Mouse (Mus musculus): Measurements from ENCODE around the gene Heg1. TPM values are rescaled to one million over a fixed set of nuclear protein-coding genes. Genes with fewer than 3 reads are reported as not detected.

Heg1 gene
- polyA plus RNA-seq, 1 experiment from 2014 or later = 19.9 TPM

DNA sequence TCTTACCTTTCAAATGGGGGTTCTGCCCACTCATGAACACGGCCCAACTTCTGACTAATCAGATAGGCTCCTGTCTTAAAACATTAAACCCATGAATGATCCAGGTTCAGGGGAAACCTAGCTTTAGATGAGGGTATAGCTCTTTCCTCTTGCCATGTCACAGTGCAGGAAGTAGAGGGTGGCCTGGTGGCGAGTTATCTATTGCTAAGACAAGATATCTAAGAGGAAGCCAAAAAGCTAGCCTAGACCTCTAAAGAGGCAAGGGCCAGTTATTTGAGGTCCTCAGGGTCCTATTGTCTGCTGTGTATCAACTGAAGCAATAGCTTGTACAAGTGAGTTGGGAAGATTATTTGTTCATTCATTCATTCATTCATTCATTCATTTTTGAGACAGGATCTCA is 15.7 kb upstream of the Heg1 start:
- H3K9me3 ChIP-seq (replicated peaks) = no peaks in the 10 kb centered on the region
- H3K4me2 ChIP-seq = no peak overlapping the region
- H3K4me3 ChIP-seq (replicated peaks) = no peak overlapping the region
- H3K27ac ChIP-seq = no peak overlapping the region
- no peak overlapping the region for H3K9ac ChIP-seq
- no peak for ATAC-seq (replicated peaks; ENCODE audit: low FRiP score)
- 86% methylated on average over 2 of the region's 2 CpGs for WGBS
- no peaks in the 10 kb centered on the region for H3K4me1 ChIP-seq
- H3K27me3 ChIP-seq = no peaks in the 10 kb centered on the region
- H3K36me3 ChIP-seq = no peaks in the 10 kb centered on the region

DNA sequence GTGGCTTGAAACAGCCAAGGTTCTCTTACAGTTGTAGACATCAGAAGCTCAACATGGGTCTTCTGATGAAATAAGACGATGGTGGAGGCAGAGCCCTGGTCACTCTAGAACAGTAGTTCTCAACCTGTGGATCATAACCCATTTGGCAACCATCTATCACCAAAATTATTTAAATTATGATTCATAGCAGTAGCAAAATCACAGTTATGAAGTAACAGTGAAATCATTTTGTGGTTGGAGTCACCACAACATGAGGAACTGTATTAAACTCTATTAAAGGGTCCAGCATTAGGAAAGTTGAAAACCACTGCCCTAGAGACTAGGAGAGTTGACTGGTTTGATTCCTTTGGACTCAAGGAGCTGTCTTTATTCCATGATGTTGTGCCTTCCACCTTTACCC is 15.1 kb upstream of the Heg1 start:
- Histone ChIP-seq H3K4me3 (replicated peaks) (no peak overlapping the region), H3K9ac (no peak overlapping the region), H3K9me3 (replicated peaks) (no peaks in the 10 kb centered on the region), H3K27me3 (no peaks in the 10 kb centered on the region), H3K4me2 (no peak overlapping the region), H3K36me3 (no peaks in the 10 kb centered on the region), H3K27ac (no peak overlapping the region), H3K4me1 (no peaks in the 10 kb centered on the region)
- WGBS = 84% methylated on average over 1 of the region's 1 CpGs
- no peak for ATAC-seq (replicated peaks; ENCODE audit: low FRiP score)

DNA sequence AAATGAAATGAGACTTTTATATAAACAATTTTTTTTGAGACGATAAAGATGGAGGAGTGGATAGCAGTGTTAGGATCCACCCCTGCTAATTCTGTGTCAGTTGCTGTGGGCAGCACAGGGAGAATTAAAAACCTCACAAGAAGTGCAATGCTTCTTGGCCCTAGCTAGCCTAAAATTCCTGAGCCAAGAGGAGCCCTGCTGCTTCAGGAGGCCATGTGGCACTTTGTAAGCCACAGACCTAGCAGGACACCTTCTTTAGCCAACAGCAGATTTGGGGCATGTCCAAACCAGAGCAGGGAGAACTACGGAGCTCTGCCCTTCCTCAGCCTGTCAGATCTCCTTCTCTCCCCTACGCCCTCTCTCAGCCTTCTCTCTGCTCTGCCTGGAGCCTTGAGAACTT is 13.8 kb upstream of the Heg1 start:
- WGBS = 72% methylated on average over 3 of the region's 3 CpGs
- H3K4me2 ChIP-seq = no peak overlapping the region
- no peak overlapping the region for H3K9ac ChIP-seq
- no peaks in the 10 kb centered on the region for H3K9me3 ChIP-seq (replicated peaks)
- no peaks in the 10 kb centered on the region for H3K36me3 ChIP-seq
- H3K27me3 ChIP-seq = no peaks in the 10 kb centered on the region
- no peak overlapping the region for H3K27ac ChIP-seq
- H3K4me1 ChIP-seq = peaks cover 3% of the 10 kb centered on the region; the same call in 1 of the 2 replicates
- no peak for ATAC-seq (replicated peaks; ENCODE audit: low FRiP score)
- H3K4me3 ChIP-seq (replicated peaks) = no peak overlapping the region

DNA sequence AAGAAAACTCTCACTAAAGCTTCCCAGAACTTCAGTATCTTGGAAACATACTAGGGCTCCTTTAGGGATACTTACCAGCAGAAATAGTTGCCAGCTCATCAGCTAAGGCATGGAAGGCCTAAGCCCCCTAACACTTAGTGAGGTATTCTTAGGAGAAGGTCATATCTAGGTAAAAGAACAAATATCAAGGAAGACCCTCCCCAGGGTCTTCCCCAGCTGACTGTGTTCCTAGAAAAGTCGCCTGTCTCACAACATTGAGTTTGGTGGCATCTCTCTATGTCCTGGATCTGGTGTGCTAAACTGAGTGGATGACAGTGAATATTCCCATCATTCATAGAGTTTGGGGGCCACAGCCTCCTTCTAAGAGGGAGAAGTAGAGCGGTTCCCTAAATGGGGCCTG is 13.2 kb upstream of the Heg1 start:
- Histone ChIP-seq H3K4me2 (no peak overlapping the region), H3K36me3 (no peaks in the 10 kb centered on the region), H3K4me1 (peaks cover 6% of the 10 kb centered on the region; the same call in 1 of the 2 replicates), H3K9ac (no peak overlapping the region), H3K27me3 (no peaks in the 10 kb centered on the region), H3K27ac (no peak overlapping the region), H3K9me3 (replicated peaks) (no peaks in the 10 kb centered on the region), H3K4me3 (replicated peaks) (no peak overlapping the region)
- 92% methylated on average over 2 of the region's 2 CpGs for WGBS
- no peak for ATAC-seq (replicated peaks; ENCODE audit: low FRiP score)

DNA sequence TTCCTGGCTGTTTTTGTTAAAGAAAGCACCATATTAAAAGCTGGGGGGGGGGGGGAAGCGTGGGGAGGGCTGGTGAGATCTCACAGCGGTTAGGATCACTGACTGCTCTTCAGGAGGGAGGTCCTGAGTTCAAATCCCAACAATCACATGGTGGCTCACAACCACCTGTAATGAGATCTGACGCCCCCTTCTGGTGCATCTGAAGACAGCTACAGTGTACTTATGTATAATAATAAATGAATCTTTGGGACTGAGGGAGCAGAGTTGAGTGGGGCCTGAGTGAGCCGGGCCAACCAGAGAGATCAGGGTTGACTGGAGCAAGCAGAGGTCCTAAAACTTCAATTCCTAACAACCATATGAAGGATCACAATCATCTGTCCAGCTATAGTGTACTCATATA is 12.0 kb upstream of the Heg1 start:
- peaks cover 14% of the 10 kb centered on the region for H3K4me1 ChIP-seq
- no peaks in the 10 kb centered on the region for H3K27me3 ChIP-seq
- no peak overlapping the region for H3K4me2 ChIP-seq
- WGBS = 98% methylated on average over 4 of the region's 4 CpGs
- H3K4me3 ChIP-seq (replicated peaks) = no peak overlapping the region
- no peak overlapping the region for H3K27ac ChIP-seq
- H3K36me3 ChIP-seq = no peaks in the 10 kb centered on the region
- no peak for ATAC-seq (replicated peaks; ENCODE audit: low FRiP score)
- H3K9me3 ChIP-seq (replicated peaks) = no peaks in the 10 kb centered on the region
- H3K9ac ChIP-seq = no peak overlapping the region

DNA sequence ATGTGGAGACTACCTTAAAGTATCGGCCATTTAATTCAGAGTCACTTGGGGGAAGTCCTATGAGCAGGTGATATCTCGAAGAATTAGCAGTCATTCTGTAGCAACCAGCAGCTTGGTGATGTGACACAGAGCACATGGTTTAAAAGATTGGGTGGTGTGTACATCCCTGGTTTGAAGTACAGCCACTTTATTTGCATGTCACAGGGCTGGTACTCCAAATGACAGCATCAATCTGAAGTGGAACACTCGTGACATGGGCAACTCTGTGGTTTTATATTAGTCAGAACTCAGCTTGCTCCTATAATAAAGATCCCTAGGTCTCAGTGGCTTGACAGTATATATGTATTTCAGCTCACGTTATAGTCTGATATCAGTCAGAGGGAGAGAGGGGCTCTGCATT is 11.5 kb upstream of the Heg1 start:
- Histone ChIP-seq H3K9me3 (replicated peaks) (no peaks in the 10 kb centered on the region), H3K27me3 (no peaks in the 10 kb centered on the region), H3K27ac (no peak overlapping the region), H3K36me3 (no peaks in the 10 kb centered on the region), H3K4me1 (peaks cover 14% of the 10 kb centered on the region), H3K4me2 (no peak overlapping the region), H3K9ac (no peak overlapping the region), H3K4me3 (replicated peaks) (no peak overlapping the region)
- ATAC-seq (replicated peaks; ENCODE audit: low FRiP score) = no peak
- 95% methylated on average over 4 of the region's 4 CpGs for WGBS

DNA sequence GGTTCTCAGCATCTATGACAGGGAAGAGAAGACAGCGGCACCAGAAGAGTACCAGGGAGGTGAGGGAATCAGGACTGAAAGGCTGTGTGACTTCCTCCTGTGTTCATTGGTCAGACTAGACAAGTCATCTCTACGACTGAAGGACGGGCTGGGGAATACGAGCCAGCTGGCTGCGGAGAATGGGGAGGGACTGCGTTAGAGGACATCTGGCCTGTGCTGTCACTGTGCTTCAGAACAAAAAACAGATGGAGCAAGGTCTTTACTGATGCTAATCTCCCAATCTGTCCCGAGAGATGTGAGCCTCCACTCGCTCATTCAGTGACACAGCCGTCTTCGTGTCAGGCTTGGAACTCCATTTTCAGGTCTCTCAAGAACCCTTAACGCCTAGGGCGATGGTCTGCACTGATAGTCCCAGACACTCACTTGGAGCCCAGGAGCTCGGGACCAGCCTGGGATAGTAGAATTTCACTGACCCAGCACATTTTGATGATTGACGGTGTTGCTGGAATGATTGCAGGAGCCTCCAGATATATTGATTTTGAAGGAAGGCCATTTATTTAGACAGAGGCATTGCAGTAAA is 10.6 kb upstream of the Heg1 start:
- Histone ChIP-seq H3K9ac (no peak overlapping the region), H3K9me3 (replicated peaks) (no peaks in the 10 kb centered on the region), H3K36me3 (no peaks in the 10 kb centered on the region), H3K27ac (no peak overlapping the region), H3K4me3 (replicated peaks) (no peak overlapping the region), H3K4me2 (no peak overlapping the region), H3K27me3 (no peaks in the 10 kb centered on the region), H3K4me1 (peaks cover 14% of the 10 kb centered on the region)
- WGBS = 52% methylated on average over 14 of the region's 14 CpGs
- ATAC-seq (replicated peaks; ENCODE audit: low FRiP score) = 0 out of 2 replicates have a peak, but pooled peaks have one; percentile 22

DNA sequence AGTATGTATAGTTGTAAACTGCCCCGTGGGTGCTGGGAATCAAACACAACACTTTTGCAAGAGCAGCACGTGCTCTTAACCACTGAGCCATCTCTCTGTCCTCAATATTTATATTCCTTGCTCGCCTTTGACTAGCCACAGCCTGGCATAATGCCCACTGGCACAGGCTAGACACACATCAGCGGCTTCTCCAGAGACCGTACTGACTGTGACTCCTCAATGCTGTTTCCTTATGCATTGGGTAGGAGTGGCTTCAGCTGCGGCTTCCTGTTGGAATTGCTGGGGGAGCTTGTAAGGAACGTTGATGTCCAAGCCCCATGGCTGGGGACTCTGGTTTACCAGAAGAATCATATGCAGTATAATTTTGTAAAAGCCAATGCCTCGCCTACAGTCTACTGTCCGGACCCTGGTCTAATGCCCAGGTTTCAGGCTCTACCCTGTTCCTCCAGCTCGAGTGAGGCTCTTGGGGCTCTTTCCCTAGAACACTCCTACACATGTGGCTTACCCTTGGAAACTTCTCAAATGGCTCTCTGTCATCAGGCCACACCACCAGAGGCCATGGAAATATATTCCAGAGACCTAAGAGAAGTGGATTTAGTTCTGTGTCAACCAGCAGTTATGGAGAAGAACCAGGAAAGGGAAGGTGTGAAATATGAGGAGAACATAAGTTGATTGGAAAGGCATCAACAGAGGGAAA is 8.9 kb upstream of the Heg1 start:
- no peak overlapping the region for H3K27ac ChIP-seq
- no peaks in the 10 kb centered on the region for H3K27me3 ChIP-seq
- H3K9ac ChIP-seq = no peak overlapping the region
- WGBS = 87% methylated on average over 10 of the region's 10 CpGs
- no peak overlapping the region for H3K4me2 ChIP-seq
- H3K4me1 ChIP-seq = peaks cover 16% of the 10 kb centered on the region
- no peaks in the 10 kb centered on the region for H3K9me3 ChIP-seq (replicated peaks)
- no peak for ATAC-seq (replicated peaks; ENCODE audit: low FRiP score)
- H3K4me3 ChIP-seq (replicated peaks) = no peak overlapping the region
- no peaks in the 10 kb centered on the region for H3K36me3 ChIP-seq

DNA sequence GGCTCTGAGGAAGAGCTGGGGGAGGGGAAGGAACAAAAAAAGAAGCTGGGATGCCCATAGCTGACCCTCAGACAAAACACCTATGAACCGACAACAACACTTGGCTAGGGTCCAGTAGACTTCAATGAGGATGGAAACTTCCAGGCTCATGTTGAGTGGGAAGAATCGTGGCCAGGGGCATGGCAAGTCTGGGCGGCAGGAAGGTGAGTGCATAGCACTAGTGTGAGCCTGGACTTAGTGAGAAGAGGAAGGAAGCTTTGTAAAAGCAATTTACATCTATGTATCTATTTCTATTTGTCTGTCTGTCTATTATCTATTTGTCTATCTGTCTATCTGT is 8.4 kb upstream of the Heg1 start:
- no peak overlapping the region for H3K4me2 ChIP-seq
- WGBS = 79% methylated on average over 3 of the region's 3 CpGs
- peaks cover 18% of the 10 kb centered on the region for H3K4me1 ChIP-seq
- H3K9ac ChIP-seq = no peak overlapping the region
- no peak for ATAC-seq (replicated peaks; ENCODE audit: low FRiP score)
- H3K36me3 ChIP-seq = no peaks in the 10 kb centered on the region
- no peak overlapping the region for H3K27ac ChIP-seq
- no peak overlapping the region for H3K4me3 ChIP-seq (replicated peaks)
- H3K27me3 ChIP-seq = no peaks in the 10 kb centered on the region
- H3K9me3 ChIP-seq (replicated peaks) = no peaks in the 10 kb centered on the region

DNA sequence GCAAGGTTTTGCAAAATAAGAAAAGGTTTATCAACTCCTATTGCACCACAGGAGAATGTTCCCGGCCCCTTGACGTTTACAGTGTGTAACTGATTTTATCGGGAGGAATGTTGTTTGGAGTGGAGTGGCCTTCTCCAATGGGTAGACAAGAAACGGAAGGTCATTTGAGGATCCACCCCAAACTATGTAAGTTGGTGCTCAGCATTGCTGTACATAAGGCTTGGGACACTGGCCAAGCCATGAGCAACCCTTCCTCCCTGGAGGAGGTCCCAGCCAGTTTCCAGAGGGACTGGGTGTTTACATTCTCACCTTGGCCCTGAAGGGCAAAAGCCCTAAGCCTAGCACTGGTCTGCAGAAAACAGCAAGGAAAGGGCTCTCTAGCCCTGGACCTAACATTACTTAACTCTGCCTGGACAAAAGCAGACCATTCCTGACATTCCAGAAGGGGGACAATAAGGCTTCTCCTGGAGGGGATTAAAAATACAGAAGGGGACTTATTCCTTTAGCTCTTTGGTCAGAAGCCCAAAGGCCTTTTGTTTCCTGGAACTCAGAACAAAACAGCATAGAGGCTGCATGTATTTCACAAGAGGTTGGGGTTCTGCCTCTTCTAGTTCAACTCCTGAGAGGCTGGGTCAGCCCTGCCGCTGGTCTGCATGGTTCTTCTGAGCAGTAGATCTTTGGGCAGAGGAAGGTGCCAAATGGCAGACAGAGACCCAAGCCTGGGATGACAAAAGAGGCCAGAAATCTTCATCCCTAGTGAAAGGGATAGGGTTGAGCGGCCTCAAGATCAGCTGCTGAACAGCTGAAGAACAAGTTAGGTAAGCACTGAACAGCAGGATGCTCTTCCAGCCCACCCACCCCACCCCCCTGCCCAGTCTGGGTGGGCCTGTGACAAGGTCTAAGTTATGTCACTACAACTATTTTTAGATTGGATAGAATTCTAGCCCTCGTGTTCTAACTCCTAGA is 7.5 kb upstream of the Heg1 start:
- Histone ChIP-seq H3K9me3 (replicated peaks) (no peaks in the 10 kb centered on the region), H3K27ac (peak overlapping the region; percentile 51; the same call in 1 of the 2 replicates), H3K4me1 (peaks cover 18% of the 10 kb centered on the region), H3K4me2 (no peak overlapping the region), H3K9ac (no peak overlapping the region), H3K4me3 (replicated peaks) (no peak overlapping the region), H3K27me3 (no peaks in the 10 kb centered on the region), H3K36me3 (no peaks in the 10 kb centered on the region)
- ATAC-seq (replicated peaks; ENCODE audit: low FRiP score) = no peak
- 68% methylated on average over 7 of the region's 7 CpGs for WGBS

DNA sequence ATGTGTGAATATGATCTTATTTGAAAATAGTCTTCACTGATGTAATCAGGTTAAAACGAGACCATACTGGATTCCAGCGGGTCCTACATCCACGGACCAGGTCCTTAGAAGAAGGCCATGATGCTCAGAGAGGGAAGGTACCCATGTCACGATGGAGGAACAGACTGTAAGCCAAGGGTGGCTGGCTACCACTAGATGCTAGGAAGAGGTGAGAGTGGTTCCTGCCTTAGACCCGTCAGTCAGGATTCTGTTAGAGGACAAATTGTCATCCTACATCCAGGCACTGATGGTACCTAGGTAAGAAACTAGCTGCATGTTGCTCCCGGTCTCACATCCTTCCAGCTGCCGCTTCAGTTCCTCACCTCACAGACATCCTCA is 6.9 kb upstream of the Heg1 start:
- H3K27ac ChIP-seq = no peak overlapping the region
- H3K4me1 ChIP-seq = peaks cover 18% of the 10 kb centered on the region
- H3K27me3 ChIP-seq = no peaks in the 10 kb centered on the region
- no peak overlapping the region for H3K4me2 ChIP-seq
- H3K9me3 ChIP-seq (replicated peaks) = no peaks in the 10 kb centered on the region
- WGBS = 88% methylated on average over 7 of the region's 7 CpGs
- H3K9ac ChIP-seq = no peak overlapping the region
- no peak for ATAC-seq (replicated peaks; ENCODE audit: low FRiP score)
- H3K36me3 ChIP-seq = no peaks in the 10 kb centered on the region
- H3K4me3 ChIP-seq (replicated peaks) = no peak overlapping the region

DNA sequence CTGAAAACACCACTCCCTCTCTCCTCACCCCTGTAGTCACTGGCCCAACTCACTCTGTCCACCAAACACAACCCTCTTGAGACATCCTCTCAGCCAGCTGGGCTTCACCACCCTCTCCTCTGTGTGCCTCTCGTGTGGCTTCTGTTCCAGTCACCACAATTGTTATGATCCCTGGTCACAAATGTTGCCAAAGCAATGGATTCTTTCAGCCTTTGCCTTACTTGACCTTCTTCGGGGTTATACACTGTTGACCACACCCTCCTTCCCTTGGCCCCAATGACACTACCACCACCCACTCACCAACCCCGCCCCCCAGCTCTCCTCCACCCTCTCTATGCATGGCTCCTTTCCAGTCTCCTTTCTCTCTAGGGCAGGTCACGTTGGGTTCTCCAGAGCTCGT is 6.3 kb upstream of the Heg1 start:
- WGBS = 81% methylated on average over 5 of the region's 5 CpGs
- Histone ChIP-seq H3K9ac (no peak overlapping the region), H3K27me3 (no peaks in the 10 kb centered on the region), H3K4me3 (replicated peaks) (no peak overlapping the region), H3K4me1 (peaks cover 18% of the 10 kb centered on the region), H3K36me3 (no peaks in the 10 kb centered on the region), H3K27ac (no peak overlapping the region), H3K4me2 (no peak overlapping the region), H3K9me3 (replicated peaks) (no peaks in the 10 kb centered on the region)
- no peak for ATAC-seq (replicated peaks; ENCODE audit: low FRiP score)

All from kidney, embryonic 15.5 days (tissue).